Mouse (Mus musculus) fat pad, adult 2 months (tissue): ENCODE measurements at regions not wholly inside any gene's neighbourhood (a gene's known extent, or its start where the extent isn't known, plus 50 kb on each side); places are given as distances from the start of the nearest gene placed in this dataset.

Experiments
- DNase-seq: peaks from one replicate; pipeline ENCODE4 v3.0.0-alpha.2; 2011; ENCODE audit warnings: low read depth, low spot score; ENCODE audit errors: extremely low read depth

- DNase-seq = no peak
Observed at GRCm38 (mm10) chr13:103476328-103476727, 142.0 kb upstream of the Mast4 start.

GRCm38 (mm10) chr13:103472216-103472615 is 137.9 kb upstream of the Mast4 start:
- DNase-seq = no peak

- DNase-seq = no peak
Observed at GRCm38 (mm10) chr13:103470141-103470540, 135.8 kb upstream of the Mast4 start.

GRCm38 (mm10) chr13:103460499-103460898 is 126.2 kb upstream of the Mast4 start:
- DNase-seq = peak; percentile 16

- DNase-seq = peak; percentile 82
Observed at GRCm38 (mm10) chr13:103459486-103460147, 125.3 kb upstream of the Mast4 start.

GRCm38 (mm10) chr13:103452837-103453236 is 118.5 kb upstream of the Mast4 start:
- no peak for DNase-seq

GRCm38 (mm10) chr13:103430589-103430988 is 96.3 kb upstream of the Mast4 start:
- no peak for DNase-seq

- no peak for DNase-seq
Observed at GRCm38 (mm10) chr13:103424011-103424410, 89.7 kb upstream of the Mast4 start.

GRCm38 (mm10) chr13:103423417-103423816 is 89.1 kb upstream of the Mast4 start:
- DNase-seq = no peak

- no peak for DNase-seq
Observed at GRCm38 (mm10) chr13:103422997-103423396, 88.7 kb upstream of the Mast4 start.

- no peak for DNase-seq
Observed at GRCm38 (mm10) chr13:103419146-103419545, 84.8 kb upstream of the Mast4 start.

GRCm38 (mm10) chr13:103417256-103417655 is 83.0 kb upstream of the Mast4 start:
- DNase-seq = no peak

- no peak for DNase-seq
Observed at GRCm38 (mm10) chr13:103415335-103415734, 81.0 kb upstream of the Mast4 start.

GRCm38 (mm10) chr13:103412566-103412965 is 78.3 kb upstream of the Mast4 start:
- no peak for DNase-seq

- no peak for DNase-seq
Observed at GRCm38 (mm10) chr13:103409286-103409685, 75.0 kb upstream of the Mast4 start.

GRCm38 (mm10) chr13:103396526-103397020 is 62.3 kb upstream of the Mast4 start:
- DNase-seq = no peak

GRCm38 (mm10) chr13:103396099-103396498 is 61.8 kb upstream of the Mast4 start:
- DNase-seq = no peak

GRCm38 (mm10) chr13:103392581-103392980 is 58.3 kb upstream of the Mast4 start:
- DNase-seq = no peak

GRCm38 (mm10) chr13:103391396-103391795 is 57.1 kb upstream of the Mast4 start:
- DNase-seq = peak; percentile 98

- DNase-seq = peak; percentile 40
Observed at GRCm38 (mm10) chr13:103390991-103391390, 56.7 kb upstream of the Mast4 start.

- DNase-seq = peak; percentile 79
Observed at GRCm38 (mm10) chr13:103386948-103387347, 52.7 kb upstream of the Mast4 start.
